Mouse (Mus musculus) embryonic facial prominence, embryonic 10.5 days (tissue): ENCODE measurements around the gene Cacng4. TPM values are rescaled to one million over a fixed set of nuclear protein-coding genes. Genes with fewer than 3 reads are reported as not detected.

Experiments
- DNase-seq: peaks from one replicate; pipeline ENCODE4 v3.0.0-alpha.2; 2017; ENCODE audit warnings: low spot score
- H3K27ac ChIP-seq: fragments of 300-500 bp; sonication (generic); replicated peaks from 2 replicates; pipeline ENCODE4 v1.5.1; 2016; ENCODE audit warnings: mild to moderate bottlenecking
- H3K27me3 ChIP-seq: fragments of 300-500 bp; sonication (generic); replicated peaks from 2 replicates; pipeline ENCODE4 v1.6.1; 2016; ENCODE audit warnings: low read depth, mild to moderate bottlenecking; ENCODE audit not compliant: poor library complexity, severe bottlenecking
- H3K36me3 ChIP-seq: fragments of 300-500 bp; sonication (generic); replicated peaks from 2 replicates; pipeline ENCODE4 v1.6.1; 2016; ENCODE audit warnings: mild to moderate bottlenecking, moderate library complexity
- H3K4me1 ChIP-seq: fragments of 300-500 bp; sonication (generic); 2 replicates; pipeline ENCODE4 v1.6.1; 2016
- H3K4me3 ChIP-seq: fragments of 300-500 bp; sonication (generic); 2 replicates; pipeline ENCODE4 v1.5.1; 2016; ENCODE audit warnings: mild to moderate bottlenecking, moderate library complexity
- H3K9me3 ChIP-seq: fragments of 300-500 bp; sonication (generic); 2 replicates; pipeline ENCODE4 v1.6.1; 2016; ENCODE audit warnings: mild to moderate bottlenecking
- WGBS: fragments of 180-500 bp; shearing (Covaris S2); methylation state at CpG from one replicate; pipeline ENCODE4 v1.1.7; 2016; 5-methylcytosine and 5-hydroxymethylcytosine counted together
- polyA plus RNA-seq: library from polyadenylated mRNA; unstranded; fragments of >200 nt; fragmentation: Nextera tagmentation; extraction: Ambion mirVana; gene quantifications from 2 replicates; pipeline ENCODE4 v1.2.1, GENCODE M21; 2016

Gene Cacng4
- polyA plus RNA-seq, 1 experiment from 2014 or later, result 3.4 TPM

DNA sequence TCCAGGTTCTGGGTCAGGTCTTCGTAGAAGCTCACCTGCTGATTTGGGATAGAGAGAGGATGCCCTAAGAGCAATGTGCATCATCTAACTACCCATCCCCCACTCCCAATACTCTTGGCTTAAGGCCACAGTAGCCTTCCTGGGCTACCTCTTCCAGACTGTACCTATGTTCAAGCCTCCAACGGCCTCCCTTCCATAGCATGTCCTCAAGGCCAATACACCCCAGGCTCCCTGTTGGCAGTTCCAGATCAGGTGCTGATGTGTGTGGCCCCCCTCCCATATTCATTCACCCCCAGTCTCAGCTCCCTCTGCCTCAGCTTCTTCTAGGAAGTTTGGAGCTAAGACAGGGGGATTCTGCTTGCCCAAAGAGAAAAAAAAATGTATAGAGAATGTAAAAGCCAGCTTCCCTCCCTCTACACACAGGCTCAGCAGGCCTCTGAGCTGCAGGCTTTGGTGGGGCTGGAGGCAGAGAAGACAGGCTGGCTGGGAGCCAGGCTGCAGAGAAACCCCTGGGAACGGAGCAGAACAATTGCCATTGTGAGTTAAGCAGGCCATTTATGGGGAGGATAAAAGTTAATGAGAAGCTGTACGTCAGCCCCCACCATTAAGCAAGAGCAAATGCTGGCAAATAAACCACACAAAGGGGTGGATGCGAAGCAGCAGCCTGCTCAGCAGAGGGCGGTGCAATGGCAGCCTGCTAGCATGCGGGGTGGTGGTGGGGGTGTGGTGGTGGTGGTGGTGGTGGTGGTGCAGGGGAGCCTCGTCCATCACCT is 31.5 kb downstream of the Cacng4 start:
- Histone ChIP-seq H3K36me3 (no peaks in the 10 kb centered on the region), H3K27ac (no peak overlapping the region), H3K4me3 (no peak overlapping the region), H3K9me3 (no peaks in the 10 kb centered on the region), H3K4me1 (peaks cover 20% of the 10 kb centered on the region), H3K27me3 (0 out of 2 replicates have a peak, but pooled peaks cover 4% of the 10 kb centered on the region)
- DNase-seq, result no peak
- 28% methylated on average over 8 of the region's 8 CpGs for WGBS

GRCm38 (mm10) chr11:107761790-107762500 is 32.4 kb downstream of the Cacng4 start:
- Histone ChIP-seq H3K9me3 (no peaks in the 10 kb centered on the region), H3K4me3 (no peak overlapping the region), H3K27me3 (0 out of 2 replicates have a peak, but pooled peaks cover 4% of the 10 kb centered on the region), H3K36me3 (no peaks in the 10 kb centered on the region), H3K4me1 (peaks cover 20% of the 10 kb centered on the region), H3K27ac (no peak overlapping the region)
- no peak for DNase-seq
- 82% methylated on average over 10 of the region's 10 CpGs for WGBS

GRCm38 (mm10) chr11:107760001-107760400 is 34.4 kb downstream of the Cacng4 start:
- peaks cover 20% of the 10 kb centered on the region for H3K4me1 ChIP-seq
- no peak for DNase-seq
- H3K9me3 ChIP-seq, result no peaks in the 10 kb centered on the region
- H3K27ac ChIP-seq, result no peak overlapping the region
- no peaks in the 10 kb centered on the region for H3K36me3 ChIP-seq
- H3K4me3 ChIP-seq, result no peak overlapping the region
- 0 out of 2 replicates have a peak, but pooled peaks cover 4% of the 10 kb centered on the region for H3K27me3 ChIP-seq
- 49% methylated on average over 10 of the region's 10 CpGs for WGBS

GRCm38 (mm10) chr11:107759516-107759915 is 34.8 kb downstream of the Cacng4 start:
- WGBS, result 70% methylated on average over 9 of the region's 9 CpGs
- H3K4me1 ChIP-seq, result peaks cover 20% of the 10 kb centered on the region
- H3K27me3 ChIP-seq, result 0 out of 2 replicates have a peak, but pooled peaks cover 4% of the 10 kb centered on the region
- H3K9me3 ChIP-seq, result no peaks in the 10 kb centered on the region
- DNase-seq, result no peak
- H3K4me3 ChIP-seq, result no peak overlapping the region
- H3K27ac ChIP-seq, result no peak overlapping the region
- H3K36me3 ChIP-seq, result no peaks in the 10 kb centered on the region

DNA sequence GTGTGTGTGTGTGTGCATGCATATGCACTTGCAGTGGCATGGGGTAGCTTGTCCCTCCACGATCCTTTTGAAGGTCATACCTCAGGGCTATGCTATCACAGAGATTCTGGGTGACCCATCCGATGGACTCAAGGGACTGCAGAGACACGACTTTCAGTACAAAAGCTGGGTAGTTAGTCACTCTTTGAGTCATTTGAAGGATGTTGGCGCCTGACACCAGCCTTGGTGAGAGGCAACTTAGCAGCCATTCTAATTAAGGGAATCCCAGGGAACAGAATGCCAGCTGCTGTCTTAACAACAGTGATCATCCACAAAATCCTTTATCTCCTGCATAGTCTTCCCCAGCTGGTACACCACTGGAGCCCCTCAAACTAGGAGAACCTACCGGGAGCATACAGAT is 45.2 kb downstream of the Cacng4 start:
- WGBS, result 83% methylated on average over 5 of the region's 5 CpGs
- no peaks in the 10 kb centered on the region for H3K9me3 ChIP-seq

DNA sequence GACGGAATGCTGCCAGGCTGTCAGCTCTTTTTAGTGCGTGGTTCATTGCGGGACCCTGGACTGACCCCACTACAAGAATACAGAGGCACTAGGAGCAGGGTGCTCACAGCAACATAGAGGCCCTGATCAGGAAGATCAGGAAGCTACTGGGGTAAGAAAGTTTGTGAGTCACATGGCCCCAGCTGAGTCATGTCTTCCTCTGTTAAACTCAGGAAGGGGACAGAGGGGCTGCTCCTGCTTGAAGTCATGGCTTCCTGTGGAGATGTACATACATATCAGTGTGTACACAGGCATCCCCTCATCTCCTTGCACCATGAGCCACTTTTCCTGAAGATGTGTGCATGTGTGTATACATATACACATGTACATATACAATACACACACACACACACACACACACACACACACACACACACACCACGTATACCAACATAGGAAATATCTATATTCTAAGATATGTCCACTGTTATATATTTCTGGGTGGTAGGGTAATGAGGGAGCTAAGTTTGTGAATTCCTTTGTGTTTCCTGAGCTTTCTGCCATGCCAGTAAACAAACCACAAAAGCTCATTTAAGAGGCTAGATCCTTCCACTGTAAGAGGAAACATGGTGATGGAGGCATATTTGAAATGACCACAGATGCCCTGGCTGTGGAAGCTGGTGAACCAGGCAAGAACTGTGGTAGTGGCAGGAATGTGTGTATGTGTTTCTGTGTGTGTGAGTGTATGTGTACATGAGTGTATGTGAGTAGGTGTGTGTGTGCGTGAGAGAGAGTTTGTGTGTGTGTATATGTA is 45.9 kb downstream of the Cacng4 start:
- 85% methylated on average over 5 of the region's 5 CpGs for WGBS

More for the DNA sequence above, 45.2 kb downstream of the Cacng4 start:
- Histone ChIP-seq H3K4me1 (no peaks in the 10 kb centered on the region), H3K36me3 (no peaks in the 10 kb centered on the region), H3K27me3 (no peaks in the 10 kb centered on the region), H3K27ac (no peak overlapping the region), H3K4me3 (no peak overlapping the region)
- DNase-seq, result no peak

DNA sequence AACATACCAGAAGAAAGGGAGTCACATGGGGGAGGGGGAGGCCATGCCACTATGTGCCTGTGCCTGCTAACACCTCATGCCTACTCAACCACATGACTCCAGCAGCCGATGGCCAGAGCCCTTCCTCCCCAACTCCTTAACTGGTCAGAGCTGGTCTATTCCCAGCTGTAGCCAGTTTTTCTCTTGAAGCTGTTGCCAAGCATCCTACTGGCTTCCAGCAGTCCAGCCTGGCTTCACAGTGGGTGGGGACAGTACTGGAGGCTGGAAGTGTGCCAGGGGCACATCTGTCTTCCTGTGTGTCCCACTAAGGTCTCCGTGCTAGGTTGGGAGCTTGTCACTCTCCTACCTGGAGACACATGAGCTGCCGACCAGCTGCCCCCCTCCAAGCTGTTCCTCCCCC is 51.3 kb downstream of the Cacng4 start:
- WGBS, result 87% methylated on average over 3 of the region's 3 CpGs
- H3K4me1 ChIP-seq, result 0 out of 2 replicates have a peak, but pooled peaks cover 13% of the 10 kb centered on the region
- H3K9me3 ChIP-seq, result no peaks in the 10 kb centered on the region
- no peaks in the 10 kb centered on the region for H3K27me3 ChIP-seq
- DNase-seq, result no peak
- no peak overlapping the region for H3K27ac ChIP-seq
- H3K36me3 ChIP-seq, result 0 out of 2 replicates have a peak, but pooled peaks cover 9% of the 10 kb centered on the region
- H3K4me3 ChIP-seq, result no peak overlapping the region

More for the DNA sequence above, 45.9 kb downstream of the Cacng4 start:
- Histone ChIP-seq H3K4me1 (no peaks in the 10 kb centered on the region), H3K4me3 (no peak overlapping the region), H3K27me3 (no peaks in the 10 kb centered on the region), H3K9me3 (no peaks in the 10 kb centered on the region), H3K27ac (no peak overlapping the region), H3K36me3 (no peaks in the 10 kb centered on the region)
- DNase-seq, result no peak

DNA sequence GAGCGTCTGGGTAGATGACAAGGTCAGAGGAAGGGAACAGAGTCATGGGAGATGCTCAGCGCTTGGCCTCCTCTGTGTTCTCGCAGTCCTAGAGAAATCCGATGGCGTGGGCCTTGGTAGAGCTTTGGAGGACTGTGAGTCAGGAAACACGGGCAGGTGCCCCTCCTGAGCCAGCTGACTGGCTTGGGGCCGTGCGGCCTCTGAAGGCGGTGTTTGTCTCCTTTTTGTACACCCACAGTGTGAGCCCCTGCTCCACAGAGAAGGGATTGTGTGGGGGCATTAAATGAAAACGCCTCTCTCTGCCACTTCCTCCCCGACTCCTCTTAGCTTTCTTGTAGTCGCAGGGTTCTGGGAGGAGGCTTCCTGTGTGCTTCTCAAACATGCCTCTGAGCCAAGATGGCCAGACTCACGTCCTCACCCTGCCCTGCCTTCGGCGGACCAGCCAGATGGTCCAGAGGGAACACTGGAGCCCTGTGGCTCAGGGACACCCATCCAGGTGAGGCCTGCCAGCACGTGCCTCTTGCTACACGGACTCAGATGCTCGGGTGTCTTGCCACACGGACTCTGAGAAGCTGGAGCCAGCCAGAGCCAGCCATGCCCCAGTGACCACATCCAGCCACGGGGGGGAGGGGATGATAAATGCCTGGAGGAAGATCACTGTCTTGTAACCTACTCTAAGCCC is 55.8 kb downstream of the Cacng4 start:
- Histone ChIP-seq H3K9me3 (no peaks in the 10 kb centered on the region), H3K4me3 (no peak overlapping the region), H3K36me3 (peaks cover 35% of the 10 kb centered on the region), H3K27me3 (no peaks in the 10 kb centered on the region), H3K4me1 (0 out of 2 replicates have a peak, but pooled peaks cover 17% of the 10 kb centered on the region), H3K27ac (no peak overlapping the region)
- no peak for DNase-seq
- 76% methylated on average over 20 of the region's 20 CpGs for WGBS

DNA sequence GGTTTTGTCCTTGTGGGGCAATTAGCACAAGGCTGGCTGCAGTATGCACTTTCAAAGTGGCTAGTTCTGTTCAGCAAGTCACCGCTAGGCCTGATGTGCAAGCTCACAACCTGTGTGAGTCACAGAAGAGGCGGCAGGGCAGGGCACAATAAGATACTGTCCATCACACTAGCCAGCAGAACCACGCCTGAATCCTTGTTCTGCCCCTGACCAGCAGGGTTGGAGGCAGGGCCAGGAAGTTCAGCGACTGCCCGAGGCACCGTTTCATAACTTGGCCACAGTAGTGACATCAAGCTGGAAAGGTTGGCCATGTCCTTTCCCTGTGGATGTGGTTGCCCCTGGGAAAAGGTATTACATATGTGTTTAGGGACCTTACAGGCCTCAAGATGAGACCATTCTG is 56.5 kb downstream of the Cacng4 start:
- 69% methylated on average over 6 of the region's 6 CpGs for WGBS
- peaks cover 38% of the 10 kb centered on the region for H3K36me3 ChIP-seq
- H3K27me3 ChIP-seq, result no peaks in the 10 kb centered on the region
- H3K9me3 ChIP-seq, result no peaks in the 10 kb centered on the region
- H3K27ac ChIP-seq, result no peak overlapping the region
- no peak overlapping the region for H3K4me3 ChIP-seq
- no peak for DNase-seq
- 0 out of 2 replicates have a peak, but pooled peaks cover 17% of the 10 kb centered on the region for H3K4me1 ChIP-seq

- Histone ChIP-seq H3K4me1 (0 out of 2 replicates have a peak, but pooled peaks cover 8% of the 10 kb centered on the region), H3K36me3 (peaks cover 44% of the 10 kb centered on the region), H3K9me3 (no peaks in the 10 kb centered on the region), H3K27ac (no peak overlapping the region), H3K4me3 (no peak overlapping the region), H3K27me3 (no peaks in the 10 kb centered on the region)
- DNase-seq, result no peak
- 83% methylated on average over 7 of the region's 7 CpGs for WGBS
Measured at GRCm38 (mm10) chr11:107734133-107734532, 60.2 kb downstream of the Cacng4 start.

DNA sequence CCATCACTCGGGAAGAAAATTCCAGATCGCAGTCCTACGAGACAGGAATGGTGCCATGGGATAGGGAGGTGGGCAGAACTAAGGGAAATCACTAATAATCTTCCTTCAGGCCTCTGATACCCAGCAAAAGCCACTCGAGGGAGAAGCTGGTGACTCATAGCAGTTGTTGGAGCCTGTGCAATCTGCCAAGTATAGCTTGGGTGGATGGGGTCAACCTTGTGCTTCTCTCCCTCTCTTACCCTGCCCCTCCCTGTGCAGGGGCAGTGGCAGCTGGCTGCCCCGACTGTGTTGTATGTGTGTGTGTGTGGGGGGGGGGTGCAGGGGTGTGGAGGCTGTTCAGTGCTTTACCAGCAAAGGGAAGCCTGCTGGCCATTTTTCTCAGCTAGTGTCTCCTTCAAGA is 62.9 kb downstream of the Cacng4 start:
- WGBS, result 75% methylated on average over 5 of the region's 5 CpGs
- Histone ChIP-seq H3K4me3 (no peak overlapping the region), H3K4me1 (peaks cover 3% of the 10 kb centered on the region; the same call in 1 of the 2 replicates), H3K9me3 (no peaks in the 10 kb centered on the region), H3K36me3 (peaks cover 29% of the 10 kb centered on the region), H3K27me3 (no peaks in the 10 kb centered on the region), H3K27ac (no peak overlapping the region)
- DNase-seq, result no peak

DNA sequence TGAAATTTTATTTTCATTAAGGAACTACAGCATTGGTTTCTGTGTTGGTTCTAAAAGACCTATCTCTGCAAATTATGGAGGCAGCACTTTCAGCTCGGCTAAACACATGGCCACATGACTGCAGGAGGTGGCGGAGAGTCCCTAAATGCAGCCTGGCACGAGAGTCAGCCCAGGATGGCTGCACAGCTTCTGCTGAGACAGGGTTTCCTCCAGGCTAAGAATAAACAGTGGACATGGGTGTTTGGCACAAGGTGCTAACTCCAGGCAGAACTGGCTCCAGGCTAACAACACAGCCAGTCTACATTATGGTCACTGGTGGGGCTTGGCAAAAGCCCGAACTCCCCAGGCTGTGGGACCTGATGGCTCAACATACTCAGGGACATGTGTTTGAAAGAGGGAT is 63.4 kb downstream of the Cacng4 start:
- Histone ChIP-seq H3K27me3 (no peaks in the 10 kb centered on the region), H3K36me3 (peaks cover 27% of the 10 kb centered on the region), H3K27ac (no peak overlapping the region), H3K4me1 (peaks cover 3% of the 10 kb centered on the region; the same call in 1 of the 2 replicates), H3K4me3 (no peak overlapping the region), H3K9me3 (no peaks in the 10 kb centered on the region)
- DNase-seq, result no peak
- 85% methylated on average over 4 of the region's 4 CpGs for WGBS
